Mouse (Mus musculus) gastrocnemius, adult 2 months (tissue): ENCODE measurements at regions not wholly inside any gene's neighbourhood (a gene's known extent, or its start where the extent isn't known, plus 50 kb on each side); places are given as distances from the start of the nearest gene placed in this dataset.

Experiments used
- DNase-seq: peaks from one replicate; pipeline ENCODE4 v3.0.0; 2022
- H3K27ac ChIP-seq: fragments of 200-600 bp; 2 replicates; pipeline ENCODE4 v1.8.1; 2022; ENCODE audit warnings: mild to moderate bottlenecking
- H3K4me3 ChIP-seq: fragments of 200-600 bp; 2 replicates; pipeline ENCODE4 v1.8.1; 2022; ENCODE audit warnings: mild to moderate bottlenecking, moderate library complexity
- CTCF ChIP-seq: fragments of 200-600 bp; IDR thresholded peaks from 2 replicates; pipeline ENCODE4 v1.8.1; 2022; ENCODE audit warnings: antibody characterized with exemption, mild to moderate bottlenecking, moderate library complexity
- intact Hi-C: fragments of 180-260 bp; cut with DNase I; formaldehyde crosslinking; loops from one replicate; pipeline ENCODE4 v1.15.1; 2025

DNA sequence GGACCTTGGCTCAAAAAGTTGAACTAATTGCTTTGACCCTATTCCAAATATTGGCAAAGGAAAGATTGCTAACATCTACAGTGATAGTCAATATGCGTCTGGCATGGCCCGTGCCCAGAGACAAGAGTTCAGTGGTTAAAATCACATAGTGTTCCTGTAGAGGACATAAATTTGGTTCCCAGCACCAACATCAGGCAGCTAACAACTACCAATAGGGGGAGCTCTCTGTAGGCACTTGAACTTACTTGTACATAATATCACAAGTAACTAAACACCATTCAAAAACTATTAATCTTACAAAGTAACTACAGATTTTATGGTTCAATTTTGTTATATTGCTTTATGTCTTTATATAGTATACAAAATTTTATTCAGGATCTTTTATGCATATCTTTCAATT is 74.3 kb downstream of the Serpinb9g start:
- intact Hi-C loops = no loop called here
- Histone ChIP-seq H3K4me3 (no peak overlapping the region), H3K27ac (no peak overlapping the region)
- peak; percentile 31; the same call in 1 of the 2 replicates for TF ChIP-seq CTCF
- no peak for DNase-seq

DNA sequence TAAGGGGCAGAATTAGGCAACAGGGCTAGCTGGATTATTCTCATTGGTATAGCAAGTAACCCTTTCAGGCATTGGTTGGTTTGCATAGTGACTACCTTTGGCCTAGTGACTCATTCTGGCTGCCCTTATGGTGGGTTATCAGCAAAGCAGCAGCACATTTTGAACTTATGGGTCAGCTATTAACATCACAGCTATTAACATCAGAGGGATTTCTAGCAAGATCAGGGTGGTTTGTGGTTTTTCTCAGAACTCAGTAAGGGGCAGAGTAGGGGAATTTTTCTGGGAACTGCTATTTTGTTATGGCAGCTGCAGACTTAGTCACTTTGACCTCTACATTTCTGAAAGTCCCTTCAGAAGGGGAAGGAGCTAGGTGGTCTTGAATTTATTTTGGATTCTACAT is 75.1 kb downstream of the Serpinb9g start:
- TF ChIP-seq CTCF = no peak
- DNase-seq = no peak
- Histone ChIP-seq H3K4me3 (no peak overlapping the region), H3K27ac (no peak overlapping the region)
- intact Hi-C loops = no loop called here

DNA sequence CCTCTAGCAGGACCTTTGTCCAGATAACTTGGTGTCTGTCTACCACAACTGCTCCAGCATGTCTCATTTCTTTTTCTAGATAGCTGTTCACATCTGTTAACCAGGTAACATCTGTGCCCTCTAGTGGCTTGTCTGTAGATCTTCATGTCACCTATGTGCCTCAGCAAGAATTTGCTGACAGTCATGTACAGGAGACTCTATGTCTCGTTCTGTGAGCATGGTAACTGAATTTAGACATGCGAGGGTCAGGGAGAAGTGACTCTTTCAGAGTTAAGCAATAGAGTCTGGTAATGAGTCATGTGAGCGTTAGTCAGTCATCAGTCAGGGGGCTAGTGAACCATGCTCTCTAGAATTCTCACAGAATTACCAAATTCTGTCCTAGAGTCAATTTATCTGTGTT is 77.0 kb downstream of the Serpinb9g start:
- intact Hi-C loops = no loop called here
- DNase-seq = no peak
- no peak for TF ChIP-seq CTCF
- no peak overlapping the region for H3K27ac ChIP-seq
- no peak overlapping the region for H3K4me3 ChIP-seq

GRCm38 (mm10) chr13:33562928-33563327 is 78.3 kb downstream of the Serpinb9g start:
- no peak for TF ChIP-seq CTCF
- no peak for DNase-seq
- intact Hi-C loops = no loop called here
- Histone ChIP-seq H3K27ac (no peak overlapping the region), H3K4me3 (no peak overlapping the region)

DNA sequence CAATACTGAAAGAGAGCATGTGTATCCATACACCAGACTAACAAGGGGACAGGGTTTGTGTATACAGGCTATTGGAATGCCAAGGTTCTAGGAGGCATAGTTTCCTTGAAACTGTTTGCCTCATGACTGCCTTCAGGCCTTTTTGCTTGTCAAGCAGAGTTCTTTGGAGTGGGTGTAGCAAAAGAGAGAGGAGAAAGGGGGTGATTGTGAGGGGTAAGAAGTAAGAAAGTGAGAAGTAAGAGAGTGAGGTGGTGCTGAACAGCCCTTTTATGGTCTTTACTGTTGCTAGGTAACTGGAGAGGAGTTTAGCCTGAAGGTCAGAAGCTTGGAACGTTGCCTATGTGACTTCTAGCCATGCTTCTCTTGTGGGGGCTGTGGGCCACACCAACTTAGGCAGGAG is 78.8 kb downstream of the Serpinb9g start:
- no peak overlapping the region for H3K27ac ChIP-seq
- H3K4me3 ChIP-seq = no peak overlapping the region
- no peak for DNase-seq
- intact Hi-C loops = no loop called here
- no peak for TF ChIP-seq CTCF

DNA sequence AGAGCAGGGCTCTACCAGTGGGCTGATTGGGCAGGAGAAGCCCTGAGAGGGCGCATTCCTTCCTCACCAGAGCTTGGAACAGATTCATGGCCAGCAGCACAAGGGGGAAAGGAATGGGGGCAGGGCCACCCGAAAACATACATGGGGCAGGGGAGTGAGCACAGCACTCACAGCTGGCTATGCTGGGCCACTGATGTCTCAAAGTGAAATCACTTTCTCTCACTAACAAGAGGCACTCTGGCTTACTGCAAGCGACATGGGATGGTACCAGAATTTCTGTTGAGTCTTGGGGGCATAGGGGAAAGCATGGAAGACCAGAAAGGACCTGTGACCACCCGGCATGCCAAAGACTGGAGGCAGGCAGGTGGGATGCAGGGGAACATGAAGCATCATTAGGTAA is 83.3 kb downstream of the Serpinb9g start:
- Histone ChIP-seq H3K27ac (no peak overlapping the region), H3K4me3 (no peak overlapping the region)
- DNase-seq = no peak
- no peak for TF ChIP-seq CTCF
- intact Hi-C loops = no loop called here

DNA sequence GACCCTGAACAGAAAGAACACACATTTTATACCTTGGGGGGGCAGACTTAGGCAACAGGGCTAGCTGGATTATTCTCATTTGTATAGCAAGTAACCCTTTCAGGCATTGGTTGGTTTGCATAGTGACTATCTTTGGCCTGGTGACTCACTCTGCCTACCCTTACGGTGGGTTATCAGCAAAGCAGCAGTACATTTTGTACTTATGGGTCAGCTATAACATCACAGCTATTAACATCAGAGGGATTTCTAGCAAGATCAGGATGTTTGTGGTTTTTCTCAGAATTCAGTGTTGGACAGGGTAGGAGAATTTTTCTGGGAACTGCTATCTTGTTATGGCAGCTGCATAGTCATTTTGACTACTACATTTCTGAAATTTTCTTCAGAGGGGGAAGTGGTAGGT is 84.7 kb downstream of the Serpinb9g start:
- intact Hi-C loops = no loop called here
- DNase-seq = no peak
- no peak for TF ChIP-seq CTCF
- Histone ChIP-seq H3K4me3 (no peak overlapping the region), H3K27ac (no peak overlapping the region)

DNA sequence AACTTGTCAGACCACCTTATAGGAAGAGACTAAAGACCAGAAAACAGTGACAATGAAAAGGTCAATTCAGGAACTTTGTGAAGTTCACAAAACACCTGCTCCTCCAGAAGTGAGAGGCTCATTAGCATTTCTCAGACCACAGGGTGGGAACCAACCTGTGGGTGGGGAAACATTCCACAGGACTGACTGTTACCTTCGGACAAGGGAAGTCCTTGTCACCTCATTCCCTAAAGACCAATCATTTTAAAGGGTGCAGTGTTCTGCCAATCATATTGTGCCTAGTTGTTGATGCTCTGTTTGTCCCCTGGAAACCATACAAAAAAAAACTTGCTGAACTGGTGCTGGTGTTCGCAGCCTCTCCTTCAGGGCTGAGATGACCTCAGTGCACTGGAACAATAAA is 86.2 kb downstream of the Serpinb9g start:
- Histone ChIP-seq H3K4me3 (no peak overlapping the region), H3K27ac (no peak overlapping the region)
- no peak for DNase-seq
- intact Hi-C loops = no loop called here
- TF ChIP-seq CTCF = no peak

- H3K4me3 ChIP-seq = no peak overlapping the region
- intact Hi-C loops = no loop called here
- DNase-seq = no peak
- no peak for TF ChIP-seq CTCF
- H3K27ac ChIP-seq = no peak overlapping the region
Measured at GRCm38 (mm10) chr13:33586065-33586464, 75.1 kb upstream of the Serpinb6d start.
